Mouse (Mus musculus) left cerebral cortex, adult 8-10 months (tissue): ENCODE measurements around the gene Xirp1. TPM values are rescaled to one million over a fixed set of nuclear protein-coding genes. Genes with fewer than 3 reads are reported as not detected.
"Not testable (repeated sequence)": the region's sequence is repeated elsewhere in the genome, so short reads cannot be mapped to it uniquely, and the experiment has no call there.

Experiments
- DNase-seq, 2 experiments: peaks; one replicate each; pipeline ENCODE4 v3.0.0; 2022; ENCODE audit warnings: low spot score in 2 of 2
- total RNA-seq, 4 experiments: library from RNA; stranded (reverse); gene quantifications; 2 replicates each; pipeline ENCODE4 v1.2.4; 2022

Xirp1 gene
- total RNA-seq, 4 experiments from 2014 or later = 0.07 to 0.51 (median 0.31) TPM

DNA sequence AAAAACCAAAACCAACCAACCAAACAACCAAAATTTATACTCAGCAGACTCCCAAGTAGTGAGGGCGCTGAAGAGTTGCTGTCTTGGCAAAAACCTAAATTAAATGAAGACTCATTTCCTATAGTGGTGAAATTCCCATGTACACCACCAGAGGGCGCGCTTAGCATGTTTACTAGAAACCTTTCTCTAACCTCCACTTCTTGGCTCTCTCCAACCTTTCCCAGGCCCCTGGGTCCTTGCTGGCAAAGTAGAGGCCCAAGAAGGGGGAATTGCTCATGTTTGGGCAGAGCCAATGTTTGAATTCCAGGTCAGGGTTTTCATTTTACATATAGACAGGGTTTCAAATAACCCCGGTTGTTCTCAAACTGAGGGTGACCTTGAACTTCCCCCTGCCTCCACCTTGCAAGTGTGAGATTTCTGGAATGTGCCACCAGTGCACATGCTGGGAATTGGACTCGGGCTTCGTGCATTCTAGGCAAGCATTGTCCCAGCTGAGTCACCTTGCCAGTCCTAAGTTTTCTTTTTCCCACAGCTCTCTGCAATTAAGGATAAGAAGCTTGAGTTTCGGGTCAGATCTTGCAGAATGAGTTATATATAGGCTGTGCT, 3.0 kb downstream of the Xirp1 start:
- DNase-seq = peak in 1 of 2 experiments; percentile 67

DNA sequence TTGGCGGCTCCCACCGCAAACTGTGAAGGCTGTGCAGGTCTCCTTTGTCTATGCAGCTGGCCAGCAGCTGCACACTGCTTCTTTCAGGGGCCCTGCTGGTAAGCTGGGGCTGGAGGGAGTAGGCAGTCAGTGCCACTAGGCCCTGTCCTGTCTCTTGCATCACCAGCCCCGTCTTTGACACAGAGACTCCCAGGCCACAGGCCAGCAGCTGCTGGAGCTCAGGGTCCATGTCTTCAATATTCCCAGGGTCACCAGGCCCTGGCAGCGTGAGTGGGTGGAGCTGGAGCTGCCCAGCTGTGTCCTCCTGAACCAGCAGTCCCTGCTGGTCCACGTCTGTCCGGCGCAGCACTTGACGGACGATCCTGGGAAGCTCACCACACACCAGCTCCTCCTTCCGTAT, 6.4 kb downstream of the Xirp1 start:
- DNase-seq = no peak

- no peak for DNase-seq
Observed at GRCm38 (mm10) chr9:120014828-120015227, 8.6 kb downstream of the Xirp1 start.

DNA sequence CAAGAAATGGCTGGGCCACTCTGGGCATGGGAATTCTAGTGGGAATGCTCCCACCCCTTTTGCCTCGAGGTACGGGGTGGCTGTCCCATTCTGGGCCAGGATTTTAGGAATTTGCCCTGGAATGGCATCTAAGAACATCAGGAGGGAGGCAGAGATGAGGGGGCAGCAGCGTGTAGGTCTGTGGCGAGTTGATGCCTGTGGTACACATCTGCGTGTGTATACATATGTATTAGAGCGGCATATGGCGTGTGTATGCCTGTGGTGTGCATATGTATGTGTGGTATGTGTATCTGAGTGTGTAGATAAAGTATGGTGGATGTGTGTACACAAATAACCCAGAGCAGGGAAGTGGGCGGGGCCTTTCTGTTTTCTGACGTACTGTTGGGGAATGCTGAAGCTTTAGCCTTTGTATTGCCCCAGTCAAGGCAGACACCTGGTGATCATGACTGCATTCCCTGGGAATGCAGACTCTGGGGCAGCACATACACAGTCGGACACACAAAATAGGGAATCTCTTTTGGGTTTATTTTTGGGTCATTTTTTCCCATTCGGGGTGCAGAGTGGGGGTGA, 10.1 kb downstream of the Xirp1 start:
- DNase-seq = no peak

DNA sequence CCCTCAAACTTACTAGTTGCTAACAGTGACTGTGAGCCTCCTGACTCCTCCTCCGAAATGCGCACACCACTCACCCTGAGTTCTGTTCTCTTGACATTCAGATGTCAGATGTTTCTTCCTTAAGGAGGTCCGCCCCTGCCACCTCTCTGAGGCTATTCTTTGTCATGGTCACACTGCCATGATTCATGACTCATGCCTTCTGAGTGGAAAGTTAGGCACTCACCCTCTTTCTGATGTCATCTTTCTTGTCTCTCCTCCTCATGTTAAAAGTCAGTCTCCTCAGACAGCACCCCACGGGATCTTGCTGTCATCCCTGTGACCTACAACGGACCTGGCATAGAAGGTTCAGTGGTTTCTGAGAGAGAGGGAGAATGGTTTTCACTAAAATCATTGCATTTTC, 10.6 kb downstream of the Xirp1 start:
- no peak for DNase-seq

DNA sequence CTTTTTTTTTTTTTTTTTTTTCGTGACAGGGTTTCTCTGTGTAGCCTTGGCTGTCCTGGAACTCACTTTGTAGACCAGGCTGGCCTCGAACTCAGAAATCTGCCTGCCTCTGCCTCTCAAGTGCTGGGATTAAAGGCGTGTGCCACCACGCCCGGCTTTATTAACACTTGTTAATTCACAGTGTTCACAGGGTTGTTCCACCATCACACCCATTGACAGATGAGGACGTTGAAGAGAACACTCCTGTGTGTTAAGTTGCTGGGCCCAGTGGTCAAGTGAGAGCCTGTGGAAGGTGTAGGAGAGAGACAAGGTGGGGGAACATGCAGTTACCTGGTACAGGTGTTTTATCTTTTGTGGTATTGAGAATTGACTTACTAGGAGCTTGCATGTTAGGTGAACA, 11.2 kb downstream of the Xirp1 start:
- not testable (repeated sequence) for DNase-seq

DNA sequence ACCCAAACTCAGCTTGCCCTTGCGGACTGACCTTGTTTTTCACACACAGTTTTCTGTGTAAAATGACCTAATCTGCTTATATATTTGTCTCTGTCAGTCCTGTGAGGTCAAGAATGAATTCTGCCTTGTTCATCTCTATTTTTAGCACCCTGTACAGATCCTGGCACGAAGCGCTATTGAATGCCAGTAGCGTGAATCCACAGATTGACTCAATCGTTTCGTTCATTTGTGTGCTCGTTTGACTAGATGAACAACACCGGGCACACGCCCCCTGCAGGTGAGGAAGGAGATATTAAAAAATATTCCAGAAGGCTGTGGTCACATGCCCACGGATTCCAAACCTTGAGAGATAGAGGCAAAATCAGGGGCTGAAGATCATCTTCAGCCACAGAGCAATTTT, 11.9 kb downstream of the Xirp1 start:
- DNase-seq = peak in 1 of 2 experiments; percentile 71

- peak; percentile 96 to 97 for DNase-seq
Observed at GRCm38 (mm10) chr9:120010781-120011511, 12.5 kb downstream of the Xirp1 start.

DNA sequence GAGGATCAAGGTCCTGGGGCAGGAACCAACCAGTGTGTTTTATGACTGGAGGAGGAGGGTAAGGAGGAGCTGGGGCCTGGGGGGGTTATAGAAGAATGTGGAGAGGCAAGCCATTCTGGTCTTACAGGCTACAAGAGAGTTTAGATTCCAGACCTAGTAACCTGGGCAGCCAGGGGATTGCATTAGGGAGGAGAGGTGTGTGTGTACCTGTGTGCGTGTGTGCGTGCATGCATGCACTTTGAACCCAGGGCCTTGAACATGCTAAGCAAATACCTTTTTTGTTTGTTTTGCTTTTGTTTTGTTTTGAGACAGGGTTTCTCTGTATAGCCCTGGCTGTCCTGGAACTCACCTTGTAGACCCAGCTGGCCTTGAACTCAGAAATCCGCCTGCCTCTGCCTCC, 13.5 kb downstream of the Xirp1 start:
- no peak for DNase-seq

GRCm38 (mm10) chr9:120009226-120009841, 14.1 kb downstream of the Xirp1 start:
- no peak for DNase-seq

DNA sequence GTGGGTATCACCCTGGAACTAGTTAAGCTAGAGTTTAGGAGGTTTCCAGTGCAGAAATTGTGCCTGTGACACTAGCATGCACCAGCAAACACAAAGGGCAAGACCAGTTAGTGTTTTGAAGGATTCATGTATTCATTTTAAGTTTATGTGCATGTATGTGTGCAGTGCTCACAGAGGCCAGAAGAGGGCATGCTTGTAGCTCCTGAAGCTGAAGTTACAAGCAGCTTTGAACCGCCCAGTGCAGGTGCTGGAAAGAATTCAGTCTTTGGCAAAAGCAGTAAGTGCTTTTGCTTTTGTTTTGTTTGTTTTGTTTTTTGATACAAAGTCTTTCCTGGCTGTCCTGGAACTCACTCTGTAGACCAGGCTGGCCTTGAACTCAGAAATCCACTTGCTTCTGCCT, 15.6 kb downstream of the Xirp1 start:
- no peak for DNase-seq

DNA sequence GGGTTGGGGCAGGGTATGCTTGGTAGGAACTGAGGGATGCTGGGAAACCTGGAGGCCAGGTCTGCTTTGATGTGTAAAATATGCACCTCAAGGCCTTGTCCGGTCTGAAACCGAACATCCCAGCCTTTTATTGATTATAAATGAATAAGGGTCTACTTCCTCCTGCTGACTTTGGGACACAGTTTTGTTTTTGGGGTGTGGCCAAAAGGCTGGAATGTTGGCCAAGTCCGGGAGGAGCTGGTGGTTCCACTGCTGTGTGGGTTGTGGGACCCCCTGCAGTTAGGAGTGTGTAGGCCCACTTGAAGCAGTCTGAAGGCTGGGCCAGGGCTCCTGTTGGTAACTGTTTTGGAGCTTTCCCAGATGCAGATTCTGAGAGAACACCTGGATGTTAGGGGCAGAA, 17.5 kb downstream of the Xirp1 start:
- no peak for DNase-seq

DNA sequence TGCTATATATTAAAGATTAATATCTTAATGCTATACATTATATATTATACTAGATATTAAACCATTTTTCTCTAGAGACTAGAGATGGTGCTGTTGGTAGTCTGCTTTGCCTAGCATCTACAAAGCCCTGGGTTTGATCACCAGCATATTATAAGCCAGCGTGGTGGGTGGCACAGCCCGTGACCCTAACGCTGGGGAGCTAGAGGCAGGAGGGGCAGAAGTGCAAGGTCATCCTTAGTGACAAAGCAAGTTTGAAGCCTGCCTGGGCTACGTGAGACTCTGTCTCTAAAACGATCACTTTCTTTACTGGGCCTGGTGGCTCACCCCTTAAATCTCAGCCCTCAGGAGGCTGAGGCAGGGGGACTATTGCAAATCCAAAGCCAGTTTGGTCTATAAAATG, 20.5 kb downstream of the Xirp1 start:
- no peak for DNase-seq

- DNase-seq = peak; percentile 57 to 61
Observed at GRCm38 (mm10) chr9:120001945-120002725, 21.3 kb downstream of the Xirp1 start.

- DNase-seq = no peak
Observed at GRCm38 (mm10) chr9:120000761-120001160, 22.6 kb downstream of the Xirp1 start.

- no peak for DNase-seq
Observed at GRCm38 (mm10) chr9:119999636-120000035, 23.8 kb downstream of the Xirp1 start.

DNA sequence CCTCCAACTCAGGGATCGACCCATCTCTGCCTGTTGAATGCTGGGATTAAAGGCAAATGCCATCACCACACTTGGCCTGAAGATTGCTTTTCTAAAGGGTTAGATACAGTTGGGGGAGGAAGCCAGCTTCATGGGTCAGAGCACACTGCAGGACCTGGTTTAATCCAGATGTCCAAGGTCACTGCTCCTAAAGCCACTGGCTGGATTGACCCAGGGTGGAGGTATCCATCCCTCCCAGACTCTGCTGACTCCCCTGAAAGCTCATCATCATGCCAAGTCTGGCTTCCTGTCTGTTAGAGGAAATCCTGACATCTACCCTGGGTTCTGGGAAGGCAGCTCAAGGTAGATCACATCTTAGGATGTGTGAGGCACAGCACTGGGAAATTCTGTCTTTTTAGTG, 24.6 kb downstream of the Xirp1 start:
- DNase-seq = no peak

GRCm38 (mm10) chr9:119996080-119996479, 27.3 kb downstream of the Xirp1 start:
- no peak for DNase-seq

GRCm38 (mm10) chr9:119994207-119994606, 29.2 kb downstream of the Xirp1 start:
- no peak for DNase-seq

GRCm38 (mm10) chr9:119993092-119993844, 30.1 kb downstream of the Xirp1 start:
- no peak for DNase-seq

DNA sequence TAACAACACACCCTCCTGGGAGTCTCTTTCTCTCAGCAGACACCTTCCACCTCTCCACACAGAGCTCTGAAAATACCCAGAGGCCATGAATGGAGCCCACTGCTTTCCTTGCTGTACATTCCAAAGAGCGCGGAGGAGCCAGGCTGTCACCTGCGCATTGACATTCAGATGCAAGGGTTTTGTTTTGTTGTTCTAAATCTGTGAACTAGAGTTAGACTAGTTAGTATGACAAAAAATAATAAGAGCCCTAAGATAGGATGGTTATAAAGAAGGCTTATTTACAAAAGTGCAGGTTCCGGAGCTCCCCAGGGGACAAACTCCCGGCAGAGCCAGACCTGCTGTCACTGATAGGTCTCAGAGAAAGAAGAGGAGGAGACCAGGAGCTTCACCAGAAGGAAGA, 32.1 kb downstream of the Xirp1 start:
- no peak for DNase-seq
